Mouse (Mus musculus) thymus, postnatal 0 days (tissue): ENCODE data around the gene Olfm1. TPM values are rescaled to one million over a fixed set of nuclear protein-coding genes. Genes with fewer than 3 reads are reported as not detected.

Experiments used
- polyA plus RNA-seq: library from polyadenylated mRNA; unstranded; fragments of >200 nt; fragmentation: Nextera tagmentation; extraction: Ambion mirVana; gene quantifications from 2 replicates; pipeline ENCODE4 v1.2.1, GENCODE M21; 2015

The Olfm1 gene
- polyA plus RNA-seq, 1 experiment from 2014 or later: 2.7 TPM

Other genes with a start within 250 kb of the Olfm1 start
- 0.23 and 0.24 TPM in 2 replicates for gene Fcnb, start 108.1 kb upstream of the Olfm1 start, polyA plus RNA-seq